Mouse (Mus musculus) spleen, adult 2 months (tissue): ENCODE results near the gene Lrrc41.

ENCODE experiments used
- CTCF ChIP-seq: fragments of 200-500 bp; IDR thresholded peaks from 2 replicates; pipeline ENCODE4 v1.5.1; 2011; ENCODE audit warnings: mild to moderate bottlenecking, inconsistent platforms; ENCODE audit not compliant: insufficient read depth, insufficient read length, insufficient replicate concordance; ENCODE audit errors: extremely low read depth
- POLR2A ChIP-seq: fragments of 200-500 bp; IDR thresholded peaks from 2 replicates; pipeline ENCODE4 v1.6.1; 2011; ENCODE audit warnings: low read depth, low read length, inconsistent platforms

DNA sequence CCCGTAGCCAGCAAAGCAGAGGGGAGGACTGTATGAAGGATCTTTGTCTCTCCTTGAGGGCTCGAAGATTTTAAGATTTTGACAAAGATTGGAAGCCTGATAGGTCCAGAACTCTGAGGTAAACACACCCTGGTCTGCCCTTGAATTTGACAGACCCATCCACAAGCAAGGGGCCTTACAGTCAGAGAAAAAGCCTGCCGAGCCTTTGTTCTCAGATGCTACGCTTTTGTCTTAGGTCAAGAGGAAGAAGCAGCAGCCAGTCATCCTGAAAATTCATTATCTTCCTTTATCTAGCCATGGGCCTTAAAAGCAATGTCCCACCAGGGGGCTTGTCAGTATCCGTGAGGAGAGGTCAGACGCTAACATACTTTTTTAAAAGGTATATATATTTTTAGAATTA lies 52.9 kb downstream of the Lrrc41 start:
- no peak for TF ChIP-seq CTCF
- TF ChIP-seq POLR2A = no peak
